Mouse (Mus musculus): Measurements from ENCODE around the gene Sult2a1. TPM values are rescaled to one million over a fixed set of nuclear protein-coding genes. Genes with fewer than 3 reads are reported as not detected.
"Not testable (repeated sequence)": the region's sequence is repeated elsewhere in the genome, so short reads cannot be mapped to it uniquely, and the experiment has no call there.

Gene Sult2a1
- total RNA-seq (2015) = not detected in 2 replicates
- not detected in 2 replicates for total RNA-seq (2017)

- ATAC-seq (ENCODE audit: poor library complexity, severe bottlenecking) = not testable (repeated sequence)
Measured at GRCm38 (mm10) chr7:13837309-13837708, at the start of gene Sult2a1. TSS of gene Sult2a1 (minus strand) at chr7:13837409.

- no peak for ATAC-seq (ENCODE audit: poor library complexity, severe bottlenecking)
Measured at GRCm38 (mm10) chr7:13813913-13814312, 23.3 kb downstream of the Sult2a1 start.

Other genes starting within 250 kb of the Sult2a1 start
- not detected in 2 replicates for gene Sult2a5, start 213.4 kb downstream of the Sult2a1 start, total RNA-seq (2015)
- not detected in 2 replicates for gene Sult2a5, start 213.4 kb downstream of the Sult2a1 start, total RNA-seq (2017)
- gene Sult2a2, start 103.9 kb downstream of the Sult2a1 start, total RNA-seq (2015) = not detected in 2 replicates
- not detected in 2 replicates for gene Sult2a2, start 103.9 kb downstream of the Sult2a1 start, total RNA-seq (2017)
- not detected in 2 replicates for gene Sult2a4, start 152.2 kb upstream of the Sult2a1 start, total RNA-seq (2015)
- gene Sult2a4, start 152.2 kb upstream of the Sult2a1 start, total RNA-seq (2017) = not detected in 2 replicates